Mouse (Mus musculus): ENCODE measurements around the gene Spsb1.

Spsb1 gene

DNA sequence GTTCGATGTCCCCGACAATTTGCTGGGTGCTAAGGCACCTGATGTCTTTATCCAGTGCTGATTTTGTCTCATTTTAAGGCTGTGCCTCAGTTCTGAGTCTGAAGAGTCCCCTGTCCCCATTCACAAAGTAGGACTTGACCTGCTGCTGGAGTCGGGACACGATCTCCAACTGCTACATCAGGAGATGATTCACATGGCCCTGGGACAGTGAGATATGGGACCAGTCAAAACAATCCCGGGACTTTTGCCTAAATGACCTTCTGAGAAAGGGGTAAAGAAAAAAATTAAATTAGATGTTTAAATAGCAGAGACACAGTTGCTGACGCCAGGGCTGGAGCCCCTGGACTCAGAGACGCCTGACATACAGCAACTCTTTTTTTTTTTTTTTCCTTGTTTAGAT is 21.8 kb downstream of the Spsb1 start:
- in situ Hi-C loops (cut with MboI; ENCODE audit: low pct_unique_long_range_greater_than_20kb in 1 of 2, low sequenced_read_pairs in 2 of 2, unreplicated experiment in 1 of 2) = no loop called here

DNA sequence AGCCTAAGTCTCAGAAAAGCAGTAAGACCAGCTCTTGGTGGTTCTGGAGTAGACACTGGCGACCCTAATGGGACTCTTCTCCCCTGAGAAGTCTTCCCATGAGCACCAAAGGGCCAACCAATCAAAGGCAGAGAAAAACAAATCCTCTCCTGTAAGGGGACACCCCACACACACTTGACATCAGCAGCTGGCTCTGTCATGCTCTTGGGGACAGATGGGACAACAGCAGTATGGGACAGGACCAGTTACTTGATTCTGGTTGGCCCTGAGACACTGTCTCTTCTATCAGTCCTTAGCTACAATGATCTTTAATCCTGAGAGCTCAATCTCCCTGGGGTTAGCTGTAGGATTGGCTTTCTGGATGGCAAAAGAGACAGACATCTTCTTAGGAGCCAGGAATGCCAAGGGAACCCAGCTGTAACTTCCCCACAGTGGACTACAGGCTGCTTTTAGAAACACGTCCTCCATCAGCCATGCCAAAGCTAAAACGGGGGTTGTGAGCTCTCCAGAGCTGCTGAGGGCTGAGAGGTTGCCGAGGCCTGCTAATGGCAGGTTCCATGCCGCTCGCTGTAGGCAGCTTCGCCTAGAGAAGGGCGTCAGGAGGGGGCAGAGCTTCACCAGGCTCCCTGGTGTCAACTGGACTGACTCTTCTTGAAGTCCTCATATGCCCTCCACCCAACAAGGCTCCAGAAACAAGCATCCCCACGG is 22.6 kb downstream of the Spsb1 start:
- in situ Hi-C loops (cut with MboI; ENCODE audit: low pct_unique_long_range_greater_than_20kb in 1 of 2, low sequenced_read_pairs in 2 of 2, unreplicated experiment in 1 of 2) = no loop called here

DNA sequence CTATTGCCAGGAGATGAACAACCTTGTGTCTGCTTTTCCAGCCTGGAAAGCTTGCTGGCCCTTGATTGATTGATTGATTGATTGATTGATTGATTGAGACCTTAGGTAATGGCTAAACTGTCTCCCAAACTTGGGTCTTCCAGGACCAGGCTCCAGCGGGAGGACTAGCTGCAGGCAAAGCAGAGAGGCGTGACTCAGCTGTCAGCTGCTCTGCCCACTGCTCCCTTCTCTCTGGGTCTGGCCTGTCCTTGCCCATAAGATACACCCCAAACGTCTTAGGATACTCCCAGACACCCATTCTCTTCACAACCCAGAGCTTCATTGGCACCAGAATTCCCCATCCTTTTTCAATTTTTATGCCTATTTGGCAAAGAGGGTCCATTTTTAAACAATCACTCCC is 24.1 kb downstream of the Spsb1 start:
- in situ Hi-C loops (cut with MboI; ENCODE audit: low pct_unique_long_range_greater_than_20kb in 1 of 2, low sequenced_read_pairs in 2 of 2, unreplicated experiment in 1 of 2) = no loop called here

DNA sequence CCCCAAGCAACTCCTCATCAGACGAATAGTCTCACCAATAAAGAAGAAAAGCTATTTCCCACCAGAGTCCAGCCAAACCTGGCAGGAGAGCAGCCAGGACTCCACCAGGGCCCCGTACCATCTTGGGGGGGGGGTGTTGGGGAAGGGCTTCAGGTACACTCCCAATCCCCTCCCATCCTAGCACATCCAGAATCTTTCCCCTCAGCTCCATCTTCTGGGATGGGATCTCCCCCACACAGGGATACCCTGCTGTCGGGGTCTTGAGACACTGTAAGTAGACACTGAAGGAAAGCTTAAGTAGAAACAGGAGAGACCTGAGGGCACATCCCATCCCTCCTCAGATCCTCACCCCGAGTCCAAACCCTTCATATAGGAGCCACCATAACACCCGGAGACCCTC is 31.8 kb downstream of the Spsb1 start:
- in situ Hi-C loops (cut with MboI; ENCODE audit: low pct_unique_long_range_greater_than_20kb in 1 of 2, low sequenced_read_pairs in 2 of 2, unreplicated experiment in 1 of 2) = no loop called here

DNA sequence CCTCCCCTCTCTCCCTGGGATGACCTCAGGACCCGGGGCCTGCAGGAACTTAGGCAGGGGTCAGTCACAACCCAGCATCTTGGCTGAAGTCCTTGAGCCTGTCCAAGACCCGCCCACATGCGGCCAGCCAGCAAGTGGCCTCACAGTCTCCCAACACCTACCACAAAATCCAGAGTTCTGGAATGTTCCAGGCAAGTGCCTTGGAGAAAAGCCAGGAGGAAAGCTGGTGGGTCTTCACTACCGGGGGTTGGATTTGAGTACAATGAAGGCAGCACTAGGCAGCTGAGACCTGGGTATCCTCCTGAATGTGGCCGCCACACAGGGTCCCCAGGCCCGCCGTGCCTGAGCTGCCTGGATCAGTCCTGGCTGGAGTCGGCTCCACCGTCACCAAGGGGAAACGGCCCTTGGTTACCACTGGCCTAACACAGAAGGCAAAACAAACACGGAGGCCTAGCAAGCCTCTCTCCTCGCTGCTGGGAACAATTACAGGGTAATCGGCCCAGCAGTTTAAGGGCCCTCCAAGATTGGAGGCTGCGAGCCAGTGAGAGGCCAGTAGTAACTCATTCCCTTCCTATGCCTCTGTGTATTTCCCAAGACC is 32.6 kb downstream of the Spsb1 start:
- in situ Hi-C loops (cut with MboI; ENCODE audit: low pct_unique_long_range_greater_than_20kb in 1 of 2, low sequenced_read_pairs in 2 of 2, unreplicated experiment in 1 of 2) = no loop called here

DNA sequence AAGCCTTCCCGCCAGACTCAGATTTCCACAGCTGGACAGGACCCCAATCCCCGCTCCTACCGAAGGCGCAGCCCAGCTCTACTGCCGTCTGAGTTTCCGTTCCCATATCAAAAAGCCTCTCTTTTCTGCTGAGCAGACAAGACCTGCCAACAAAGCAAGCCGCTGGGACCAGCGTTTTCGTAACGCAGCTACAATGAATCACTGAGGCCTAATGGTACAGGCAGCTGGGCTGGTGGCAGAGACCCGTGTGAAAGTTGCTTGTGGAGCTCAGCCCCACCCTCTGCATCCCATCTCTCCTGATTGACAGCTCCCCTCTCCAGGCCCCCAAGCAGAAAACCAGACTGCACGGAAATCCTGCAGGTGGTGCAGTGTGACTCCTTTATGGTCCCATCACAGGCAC is 34.0 kb downstream of the Spsb1 start:
- in situ Hi-C loops (cut with MboI; ENCODE audit: low pct_unique_long_range_greater_than_20kb in 1 of 2, low sequenced_read_pairs in 2 of 2, unreplicated experiment in 1 of 2) = no loop called here

DNA sequence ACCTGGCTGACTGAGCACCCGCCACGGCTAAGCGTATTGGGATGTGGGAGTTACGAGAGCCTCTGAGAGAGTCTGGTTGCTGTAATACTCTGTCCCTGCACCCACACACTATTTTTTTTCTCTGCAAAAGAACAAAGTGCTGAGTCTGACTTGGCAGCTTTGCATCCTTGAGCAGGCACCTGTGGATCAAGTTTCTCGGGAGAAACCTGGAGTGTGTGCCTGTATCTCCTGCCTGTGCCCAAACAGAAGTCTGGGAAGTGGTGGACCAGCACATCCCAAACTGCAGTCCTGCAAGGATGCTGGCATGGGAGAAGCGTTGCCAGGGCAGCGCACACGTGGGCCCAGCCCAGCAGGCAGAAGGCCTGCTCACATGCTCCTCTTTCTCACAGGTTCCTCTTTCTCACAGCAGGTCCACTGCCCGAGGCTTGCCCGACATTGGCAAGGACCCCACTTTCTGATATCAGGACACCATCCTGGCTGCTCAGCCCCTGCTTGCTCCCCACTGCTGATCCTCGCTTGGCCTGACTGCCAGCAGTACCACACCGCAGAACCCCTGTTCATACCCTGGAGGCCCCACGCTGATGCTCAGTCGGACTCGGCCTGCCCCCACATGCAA is 36.3 kb downstream of the Spsb1 start:
- in situ Hi-C loops (cut with MboI; ENCODE audit: low pct_unique_long_range_greater_than_20kb in 1 of 2, low sequenced_read_pairs in 2 of 2, unreplicated experiment in 1 of 2) = no loop called here

DNA sequence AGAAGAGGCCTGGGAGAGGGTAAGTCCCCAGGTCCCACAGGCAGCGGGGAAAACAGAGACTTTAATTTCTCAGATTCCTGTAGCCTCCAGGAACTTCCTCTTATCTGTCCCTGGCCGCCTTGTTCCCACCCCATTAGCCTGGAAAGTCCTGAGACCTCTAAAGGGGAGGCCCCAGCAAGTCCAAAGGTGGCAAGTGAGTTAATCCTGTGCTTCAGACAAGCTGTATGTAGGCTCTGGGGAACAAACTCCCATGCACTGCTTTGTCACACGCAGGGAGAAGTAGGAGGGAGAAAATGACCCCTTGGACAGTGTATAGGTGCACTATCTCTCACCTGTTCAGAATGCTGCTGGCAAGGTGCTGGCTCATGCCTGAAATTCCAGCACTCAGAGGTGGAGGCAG is 38.0 kb downstream of the Spsb1 start:
- in situ Hi-C loops (cut with MboI; ENCODE audit: low pct_unique_long_range_greater_than_20kb in 1 of 2, low sequenced_read_pairs in 2 of 2, unreplicated experiment in 1 of 2) = no loop called here

DNA sequence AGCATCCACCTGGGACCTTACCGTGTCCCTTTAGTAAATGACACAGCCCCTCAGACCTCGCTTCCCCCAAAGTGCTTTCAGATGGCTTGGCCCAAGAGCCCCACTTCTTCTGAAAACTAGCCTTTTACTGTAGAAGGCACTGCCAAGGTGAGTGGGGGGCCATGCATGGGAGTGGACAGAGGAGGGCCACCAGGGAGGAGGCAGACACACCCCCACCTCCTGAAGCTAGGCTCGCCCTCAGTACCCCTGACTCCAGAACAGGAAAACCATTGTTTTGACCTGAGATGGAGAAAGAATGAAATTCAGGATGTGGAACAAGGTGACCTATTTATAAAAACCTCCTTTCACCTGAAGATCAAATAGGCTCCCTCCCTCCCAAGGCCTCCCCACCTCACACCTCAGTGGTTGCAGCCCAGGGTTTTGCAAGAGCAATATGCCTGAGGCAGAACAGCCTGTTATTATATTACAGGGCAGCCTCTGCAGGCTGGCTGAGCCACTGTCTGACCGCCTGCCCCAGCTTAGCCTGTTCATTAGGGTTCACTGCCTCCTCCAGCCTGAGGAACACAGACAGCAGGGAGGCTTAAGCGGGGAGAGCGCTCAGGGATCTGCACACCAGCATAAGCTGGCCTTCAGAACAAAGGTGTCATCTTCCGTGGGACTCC is 41.0 kb downstream of the Spsb1 start:
- in situ Hi-C loops (cut with MboI; ENCODE audit: low pct_unique_long_range_greater_than_20kb in 1 of 2, low sequenced_read_pairs in 2 of 2, unreplicated experiment in 1 of 2) = no loop called here

DNA sequence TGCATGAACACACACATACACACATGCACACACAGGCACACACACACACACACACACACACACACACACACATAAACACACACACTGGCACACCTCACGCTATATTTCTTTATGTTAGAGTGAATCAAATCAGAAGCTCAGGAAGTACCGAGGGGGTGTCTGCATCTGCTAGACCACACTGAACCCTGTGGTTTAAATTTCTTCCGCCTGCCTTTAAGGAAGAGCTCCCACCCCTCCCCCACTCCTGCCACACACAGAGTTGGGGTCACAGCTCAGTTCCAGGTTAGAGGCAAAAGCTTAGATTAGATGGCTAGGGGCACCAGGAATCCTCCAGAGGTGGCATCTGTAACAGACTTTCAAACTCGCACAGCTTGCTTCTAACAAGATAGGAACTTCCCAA is 42.4 kb downstream of the Spsb1 start:
- in situ Hi-C loops (cut with MboI; ENCODE audit: low pct_unique_long_range_greater_than_20kb in 1 of 2, low sequenced_read_pairs in 2 of 2, unreplicated experiment in 1 of 2) = no loop called here

DNA sequence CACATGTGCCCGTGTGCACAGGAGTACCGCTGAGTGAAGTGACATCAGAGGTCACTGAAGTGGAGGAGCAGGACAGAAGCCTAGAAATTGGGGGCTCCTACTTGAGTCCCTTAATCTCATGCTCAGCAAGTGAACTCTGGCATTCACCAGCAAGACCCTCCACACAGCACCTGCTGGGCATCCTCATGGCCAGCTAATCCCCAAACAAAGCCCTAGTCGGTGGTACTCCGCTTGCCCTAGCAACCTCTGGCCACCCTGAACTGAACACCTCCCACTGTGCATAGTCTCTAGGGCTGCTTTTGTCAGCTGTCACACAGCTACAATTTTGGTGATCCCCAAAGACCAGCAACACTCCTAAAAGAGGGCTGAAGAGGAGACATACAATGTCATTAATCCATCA is 44.3 kb downstream of the Spsb1 start:
- in situ Hi-C loops (cut with MboI; ENCODE audit: low pct_unique_long_range_greater_than_20kb in 1 of 2, low sequenced_read_pairs in 2 of 2, unreplicated experiment in 1 of 2) = no loop called here

DNA sequence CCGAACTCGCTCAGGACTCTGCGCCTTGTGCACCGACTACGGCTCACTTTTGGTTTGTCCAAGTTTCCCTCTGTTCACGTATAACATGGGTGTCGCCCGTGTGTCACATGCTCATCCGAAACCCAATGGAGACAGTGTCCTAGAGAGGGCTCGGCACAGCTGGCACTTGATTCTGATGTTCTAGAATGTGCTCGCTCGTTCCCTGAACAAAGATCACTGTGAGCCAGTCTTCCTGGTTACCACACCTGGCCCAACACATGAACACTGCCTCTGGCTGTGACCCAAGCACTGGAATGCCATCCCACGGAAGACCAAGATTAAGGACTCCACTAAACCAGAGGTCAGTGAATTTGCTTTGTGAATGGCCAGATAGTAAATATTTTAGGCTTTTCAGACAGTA is 45.3 kb downstream of the Spsb1 start:
- in situ Hi-C loops (cut with MboI; ENCODE audit: low pct_unique_long_range_greater_than_20kb in 1 of 2, low sequenced_read_pairs in 2 of 2, unreplicated experiment in 1 of 2) = no loop called here

DNA sequence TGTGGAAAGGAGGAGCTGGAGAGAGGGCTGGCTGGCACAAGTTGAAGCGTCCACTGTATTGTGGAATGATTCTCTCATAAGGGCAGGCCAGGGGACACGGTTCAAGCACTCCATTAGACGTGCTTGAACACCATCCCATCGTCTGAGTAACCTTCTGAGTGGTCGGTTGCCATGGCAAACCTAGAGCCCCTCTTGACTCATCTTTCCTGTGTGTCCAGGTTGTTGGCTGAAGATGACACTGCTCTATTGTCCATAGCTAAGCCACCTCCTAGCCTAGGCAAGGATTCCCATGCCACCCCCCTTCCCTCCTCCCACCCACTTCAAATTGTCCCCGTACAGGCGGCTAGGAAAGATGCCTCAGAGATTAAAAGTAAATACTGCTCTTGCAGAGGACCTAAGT is 45.9 kb downstream of the Spsb1 start:
- in situ Hi-C loops (cut with MboI; ENCODE audit: low pct_unique_long_range_greater_than_20kb in 1 of 2, low sequenced_read_pairs in 2 of 2, unreplicated experiment in 1 of 2) = no loop called here

DNA sequence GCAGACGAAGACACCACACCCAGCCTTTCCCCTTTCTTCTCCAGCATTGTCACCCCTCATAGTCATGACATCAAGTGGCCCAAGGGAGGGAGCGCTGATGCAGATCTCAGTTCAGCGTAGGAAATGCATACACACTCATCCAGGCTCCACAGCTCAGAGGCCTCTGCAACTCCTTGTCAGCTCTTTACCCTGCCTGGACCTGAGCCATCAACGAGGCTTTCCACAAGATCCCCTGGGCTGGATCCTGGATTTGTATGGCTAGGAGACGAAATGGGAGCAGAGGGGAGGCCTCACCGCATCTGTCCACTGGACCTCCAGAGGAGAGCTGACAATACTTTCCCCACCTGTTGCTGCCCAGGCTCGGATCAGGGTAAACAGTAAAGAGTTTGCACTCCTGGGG is 47.2 kb downstream of the Spsb1 start:
- in situ Hi-C loops (cut with MboI; ENCODE audit: low pct_unique_long_range_greater_than_20kb in 1 of 2, low sequenced_read_pairs in 2 of 2, unreplicated experiment in 1 of 2) = no loop called here

DNA sequence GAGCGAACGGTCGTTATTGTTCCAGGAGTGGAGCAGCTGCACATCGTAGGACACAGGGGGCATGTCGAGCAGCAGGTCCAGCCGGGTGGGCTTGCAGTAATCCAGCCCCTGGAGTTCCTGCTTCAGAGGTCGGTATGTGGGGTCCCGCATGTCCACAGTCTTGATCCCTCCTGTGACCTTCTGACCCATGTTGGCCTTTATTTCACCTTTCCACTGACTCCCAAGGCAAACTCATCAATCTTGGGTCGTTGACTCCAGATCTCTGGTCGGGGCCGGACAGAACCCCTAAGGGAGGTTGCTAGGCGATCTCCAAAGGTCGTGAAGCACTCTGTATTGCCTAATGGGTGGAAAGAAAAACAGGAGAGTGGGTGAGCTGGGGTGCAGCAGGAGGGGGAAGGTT is 47.9 kb downstream of the Spsb1 start:
- in situ Hi-C loops (cut with MboI; ENCODE audit: low pct_unique_long_range_greater_than_20kb in 1 of 2, low sequenced_read_pairs in 2 of 2, unreplicated experiment in 1 of 2) = no loop called here

DNA sequence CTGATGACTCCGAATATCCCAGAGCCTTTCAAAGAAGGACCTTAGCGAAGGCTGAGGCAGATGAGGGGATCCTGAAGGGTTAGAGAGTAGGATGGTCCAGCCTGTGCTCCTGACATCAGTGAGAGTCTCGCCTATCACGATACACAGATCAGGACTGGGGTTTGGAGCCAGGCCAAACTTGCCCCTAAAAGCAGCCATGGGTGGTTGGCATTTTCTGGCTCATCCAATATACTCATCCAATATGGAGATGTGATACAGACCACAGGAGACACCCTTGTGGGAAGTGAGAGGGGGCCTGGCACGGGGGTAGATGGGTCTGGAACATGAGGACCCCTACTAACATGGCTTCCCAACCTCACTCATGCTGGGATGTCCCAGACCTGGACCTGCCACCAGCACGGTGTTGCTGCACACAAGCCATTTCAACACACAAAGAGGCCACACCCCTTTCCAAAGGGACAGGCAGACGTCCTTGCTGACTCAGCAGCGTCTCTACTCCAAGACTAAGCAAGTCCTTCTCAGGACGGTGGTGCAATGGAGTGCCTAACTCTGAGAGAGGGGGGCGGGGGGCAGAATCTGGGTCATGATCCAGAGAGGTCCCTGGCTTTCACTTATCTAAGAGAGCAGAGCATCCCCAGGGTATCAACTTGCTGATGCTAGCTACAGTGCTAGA is 49.4 kb downstream of the Spsb1 start:
- in situ Hi-C loops (cut with MboI; ENCODE audit: low pct_unique_long_range_greater_than_20kb in 1 of 2, low sequenced_read_pairs in 2 of 2, unreplicated experiment in 1 of 2) = no loop called here

DNA sequence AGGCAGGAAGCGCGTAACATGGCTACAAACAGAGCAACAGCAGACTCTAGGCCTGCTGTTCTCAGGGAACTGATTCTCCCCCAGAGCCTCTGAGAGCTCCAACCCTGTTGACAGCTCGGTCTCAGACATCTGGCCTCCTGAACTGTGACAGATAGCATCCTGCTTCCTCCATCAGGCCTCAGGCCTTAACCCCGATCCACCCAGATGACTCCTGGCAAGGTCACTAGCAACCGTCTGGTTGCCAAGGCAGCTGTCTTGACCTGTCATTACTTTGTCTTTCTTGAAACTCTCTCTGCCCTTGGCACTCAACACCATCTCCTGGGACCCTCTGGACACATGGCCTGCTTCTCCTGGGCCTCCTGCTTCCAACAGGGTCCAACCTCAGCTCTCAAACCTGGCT is 51.8 kb downstream of the Spsb1 start:
- in situ Hi-C loops (cut with MboI; ENCODE audit: low pct_unique_long_range_greater_than_20kb in 1 of 2, low sequenced_read_pairs in 2 of 2, unreplicated experiment in 1 of 2) = no loop called here

DNA sequence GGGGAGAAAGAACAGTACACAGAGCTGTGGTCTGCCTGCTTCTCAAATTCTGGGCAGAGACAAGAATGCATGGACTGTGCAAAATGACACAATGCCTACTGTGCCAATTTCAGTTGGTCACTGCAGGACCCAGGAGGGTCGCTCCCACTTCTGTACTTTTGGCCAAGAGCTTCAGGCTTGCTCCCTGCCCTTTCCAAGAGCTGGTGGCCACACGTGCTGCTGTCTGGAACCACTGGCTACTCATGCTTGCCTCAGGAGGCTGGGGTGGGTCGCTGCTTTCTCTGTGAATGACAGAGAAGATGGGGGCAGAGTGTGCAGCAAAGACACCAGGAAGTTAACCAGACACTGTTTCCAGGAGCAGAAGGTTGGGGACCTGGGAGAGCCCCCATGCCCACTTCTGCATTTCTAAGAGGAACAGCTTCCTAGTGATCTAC is 53.5 kb downstream of the Spsb1 start:
- in situ Hi-C loops (cut with MboI; ENCODE audit: low pct_unique_long_range_greater_than_20kb in 1 of 2, low sequenced_read_pairs in 2 of 2, unreplicated experiment in 1 of 2) = no loop called here

DNA sequence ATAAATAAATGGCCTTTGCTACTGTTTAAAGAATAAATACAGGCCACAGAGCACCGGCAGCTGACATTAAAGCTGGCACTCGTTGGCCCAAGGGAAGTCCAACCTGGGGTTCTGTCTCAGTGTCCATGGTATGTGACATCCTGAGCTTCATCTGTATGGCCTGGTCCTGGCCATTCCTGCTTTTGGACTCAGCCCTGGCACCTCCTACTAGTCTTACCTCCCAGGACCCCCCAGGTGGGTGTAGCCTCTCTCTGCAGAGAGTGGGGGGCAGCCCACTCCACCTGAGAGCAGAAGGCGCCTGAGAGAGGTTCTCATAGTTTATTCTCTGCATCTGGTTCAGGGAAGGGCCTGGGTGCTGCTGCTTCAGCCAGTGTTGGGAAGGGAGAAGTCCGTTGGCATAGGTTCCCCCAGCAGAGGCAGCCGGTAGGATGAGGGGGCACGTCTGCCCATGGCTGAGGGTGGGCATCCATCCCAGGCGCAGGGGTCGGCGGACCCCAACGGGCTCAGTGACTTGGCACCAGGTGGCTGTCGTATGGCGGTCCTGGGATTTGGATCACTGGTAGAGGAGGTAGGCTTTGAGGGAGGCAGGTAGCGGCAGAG is 57.1 kb downstream of the Spsb1 start:
- in situ Hi-C loops (cut with MboI; ENCODE audit: low pct_unique_long_range_greater_than_20kb in 1 of 2, low sequenced_read_pairs in 2 of 2, unreplicated experiment in 1 of 2) = no loop called here
